Mouse (Mus musculus): ENCODE measurements around the gene Ttc30b. TPM values are rescaled to one million over a fixed set of nuclear protein-coding genes. Genes with fewer than 3 reads are reported as not detected.
"Not testable (repeated sequence)": the region's sequence is repeated elsewhere in the genome, so short reads cannot be mapped to it uniquely, and the experiment has no call there.

Ttc30b gene
- total RNA-seq, 2 experiments from 2014 or later = 13.6 to 14.4 TPM

DNA sequence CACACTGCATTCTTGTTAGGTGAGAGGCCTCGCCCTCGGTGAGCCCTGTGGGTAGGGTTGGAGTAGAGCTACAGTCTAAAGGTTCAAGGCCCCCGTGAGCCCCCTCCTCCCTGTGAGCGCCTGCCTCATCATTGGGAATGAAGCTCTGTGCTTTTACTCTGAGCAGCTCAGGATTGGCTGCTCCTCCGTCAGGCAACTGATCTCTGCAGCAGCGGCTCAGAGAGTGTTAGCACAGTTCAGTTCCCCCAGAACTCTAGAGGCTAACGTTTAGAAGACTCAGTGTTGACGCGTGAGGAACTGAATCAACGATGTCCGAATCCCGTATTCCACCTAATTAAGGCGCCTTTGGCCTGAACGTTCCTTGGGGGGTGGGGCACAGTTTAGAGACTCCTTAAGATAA lies 17.3 kb upstream of the Ttc30b start:
- intact Hi-C loops (cut with DNase I) = no loop called here

DNA sequence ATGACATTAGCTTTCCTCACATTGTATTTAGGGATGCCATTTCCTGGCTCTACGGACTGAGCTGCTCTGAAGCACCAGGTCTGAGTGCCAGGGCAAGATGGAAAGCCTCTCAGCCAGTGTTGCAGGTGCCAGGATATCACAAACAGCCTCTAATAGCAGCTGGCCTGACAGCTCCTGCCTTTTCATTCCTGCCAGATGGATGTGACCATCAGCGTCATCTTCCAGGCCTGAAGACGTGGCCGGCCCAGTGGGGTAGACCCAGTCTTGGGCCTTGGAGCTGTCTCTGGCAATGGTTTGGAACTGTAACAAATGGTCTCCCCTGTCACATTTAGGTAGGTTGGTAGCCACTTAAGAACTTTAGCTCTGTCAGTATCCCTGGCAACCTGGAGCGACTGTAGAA lies 14.9 kb upstream of the Ttc30b start:
- peak; percentile 59 for DNase-seq
- intact Hi-C loops (cut with DNase I) = no loop called here

More for the DNA sequence above, 17.3 kb upstream of the Ttc30b start:
- DNase-seq = no peak

DNA sequence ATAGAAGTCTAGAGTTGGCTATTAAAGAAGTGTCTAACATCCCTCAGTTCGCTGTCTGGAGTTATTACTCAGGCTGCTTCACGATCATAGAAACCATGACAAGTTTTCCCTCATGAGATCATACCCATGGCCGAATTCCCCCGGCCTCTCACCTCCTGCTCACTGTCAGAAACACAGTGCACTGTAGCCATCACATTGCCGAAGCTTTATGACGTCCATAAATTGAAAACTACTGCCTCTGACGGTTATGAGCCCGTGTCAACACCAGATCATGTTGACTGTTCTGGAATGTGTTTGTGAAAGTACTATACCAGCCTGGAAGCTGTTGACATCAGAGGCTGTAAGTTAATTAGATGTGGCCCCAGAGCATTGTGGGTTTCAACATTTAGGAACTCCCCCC lies 12.3 kb upstream of the Ttc30b start:
- no peak for DNase-seq
- intact Hi-C loops (cut with DNase I) = no loop called here

DNA sequence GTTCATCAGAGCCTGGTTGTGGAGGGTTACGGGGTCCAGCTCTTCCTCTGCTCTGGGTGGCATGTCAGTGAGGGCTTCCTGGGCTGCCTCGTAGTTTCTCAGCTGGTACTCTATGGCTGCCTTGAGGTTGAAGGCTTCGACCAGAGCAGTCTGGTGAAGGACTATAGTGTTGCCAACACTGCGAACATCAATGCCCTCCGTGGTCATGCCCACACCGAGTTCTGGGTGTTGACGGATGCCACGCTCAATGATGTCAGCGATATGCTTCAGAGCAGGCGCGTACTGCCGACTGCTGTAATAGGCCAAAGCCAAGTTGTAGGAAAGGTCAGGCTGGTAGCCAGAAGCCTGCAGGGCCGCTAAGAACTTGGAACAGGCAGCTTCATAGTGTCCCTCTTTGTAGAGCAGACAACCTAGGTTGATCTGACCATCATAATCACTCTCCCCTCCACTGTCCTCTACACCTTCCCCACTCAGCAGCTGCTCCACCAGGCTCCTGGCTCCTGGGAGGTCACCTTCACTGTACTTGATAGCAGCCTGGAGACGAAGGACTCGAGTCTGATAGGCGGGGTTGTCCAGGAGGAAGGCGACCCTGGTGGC lies 767 bp downstream of the Ttc30b start:
- peak; percentile 22 for DNase-seq
- intact Hi-C loops (cut with DNase I) = not testable (repeated sequence)

DNA sequence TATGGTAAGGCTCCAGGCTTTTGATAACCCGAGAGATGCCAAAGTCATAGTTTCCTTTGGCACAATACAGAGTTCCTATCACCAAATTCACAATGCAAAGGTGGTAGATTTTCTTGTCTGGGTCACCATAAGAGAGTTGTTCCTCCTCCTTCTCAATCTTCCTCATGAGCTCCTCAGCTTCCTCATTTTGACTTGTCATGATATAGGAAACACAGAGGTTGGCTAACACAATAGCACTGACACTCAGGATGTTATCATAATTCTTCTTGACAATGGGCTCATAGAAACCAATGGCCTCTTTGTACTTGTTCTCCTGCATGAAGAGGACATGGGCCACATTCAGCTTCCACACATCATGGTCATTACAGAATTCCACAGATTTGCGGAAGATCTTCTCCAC lies 1.7 kb downstream of the Ttc30b start:
- intact Hi-C loops (cut with DNase I); DNase-seq: not testable (repeated sequence)

DNA sequence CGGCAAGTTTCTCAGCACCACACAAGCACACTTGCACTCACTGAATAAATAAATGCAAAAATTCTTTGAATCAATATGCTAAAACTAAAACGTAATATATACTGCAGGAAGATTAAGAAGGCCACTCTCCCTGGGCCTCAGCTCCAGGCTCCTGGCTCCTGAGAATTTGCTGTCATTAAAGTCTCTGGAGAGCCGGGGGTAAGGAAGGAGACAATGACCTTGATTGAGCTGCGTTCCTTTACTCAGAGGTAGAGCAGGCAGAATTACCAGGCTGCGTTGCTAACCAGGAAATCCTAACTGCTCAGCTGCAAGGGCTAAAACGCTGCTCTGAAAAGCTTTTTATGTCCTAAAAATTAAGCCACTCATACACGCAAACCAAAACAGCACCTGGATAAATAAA lies 4.8 kb downstream of the Ttc30b start:
- DNase-seq = no peak
- intact Hi-C loops (cut with DNase I) = no loop called here

DNA sequence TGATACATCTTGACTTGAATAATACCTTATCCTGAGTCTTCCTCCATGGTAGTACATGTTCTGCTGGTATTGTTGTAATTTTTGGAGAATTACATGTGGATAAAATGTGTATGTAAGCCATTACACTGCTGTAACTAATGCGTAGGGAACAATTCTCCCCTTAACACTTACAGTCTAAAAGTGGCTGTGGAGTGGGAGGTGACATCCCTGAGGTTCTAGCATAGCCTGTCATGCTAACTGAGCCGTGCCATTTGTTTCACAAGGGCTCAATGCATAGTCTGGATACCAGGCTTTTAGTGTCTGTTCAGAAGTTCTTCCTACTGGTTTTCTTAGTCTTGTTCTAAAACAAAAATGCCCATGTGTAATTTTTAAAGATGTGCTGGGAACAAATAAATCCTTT lies 7.4 kb downstream of the Ttc30b start:
- intact Hi-C loops (cut with DNase I) = no loop called here
- no peak for DNase-seq

DNA sequence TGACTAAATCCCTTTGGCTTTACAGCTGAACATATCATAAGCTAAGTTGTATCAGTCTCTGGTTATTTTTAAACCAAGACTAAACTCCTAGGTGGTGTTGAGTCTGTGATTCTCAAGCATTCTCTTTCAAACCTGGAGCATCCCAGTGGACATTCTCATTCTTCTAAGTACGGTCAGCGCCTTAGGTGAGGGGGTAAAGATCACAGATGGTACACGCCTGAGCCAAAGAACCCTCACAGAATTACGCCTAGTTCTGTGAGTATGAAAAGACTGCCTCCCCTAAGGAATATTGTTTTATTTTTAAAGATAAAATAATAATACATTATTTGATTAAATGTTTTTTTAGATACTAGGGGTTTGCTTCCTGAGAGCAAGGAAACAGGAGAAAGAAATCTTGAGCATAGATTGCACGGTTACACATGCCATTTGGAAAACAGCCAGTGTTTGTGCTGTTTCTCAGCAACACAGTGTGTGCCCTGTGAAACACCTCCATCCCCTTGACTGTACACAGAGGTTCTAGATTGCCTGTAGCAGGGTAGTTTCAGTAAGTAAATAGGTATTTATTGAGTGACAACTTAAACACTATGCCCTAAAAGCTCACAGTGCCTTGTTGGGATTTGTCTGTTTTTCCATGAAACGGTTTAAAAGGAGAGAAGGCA lies 8.5 kb downstream of the Ttc30b start:
- intact Hi-C loops (cut with DNase I) = no loop called here
- no peak for DNase-seq

DNA sequence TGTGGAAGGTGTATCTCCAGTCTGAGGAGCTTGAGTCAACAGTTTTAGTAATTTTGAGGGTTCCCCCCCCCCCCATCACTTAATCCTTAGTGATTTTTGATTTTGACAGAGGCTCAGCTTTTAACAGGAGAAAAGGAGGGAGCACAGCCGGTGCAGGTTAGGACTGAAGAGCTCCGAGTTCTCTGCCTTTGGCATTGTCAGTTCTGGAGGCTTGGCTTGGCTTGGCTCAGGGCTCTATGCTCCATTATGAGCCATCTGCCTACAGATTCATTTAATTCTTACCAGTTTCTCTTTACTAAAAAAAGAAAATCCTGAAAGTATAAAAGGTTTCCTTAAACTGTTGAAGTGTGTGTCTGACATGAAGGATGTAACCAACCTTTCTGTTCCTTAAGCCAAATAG lies 9.2 kb downstream of the Ttc30b start:
- DNase-seq = peak; percentile 68
- intact Hi-C loops (cut with DNase I) = no loop called here

DNA sequence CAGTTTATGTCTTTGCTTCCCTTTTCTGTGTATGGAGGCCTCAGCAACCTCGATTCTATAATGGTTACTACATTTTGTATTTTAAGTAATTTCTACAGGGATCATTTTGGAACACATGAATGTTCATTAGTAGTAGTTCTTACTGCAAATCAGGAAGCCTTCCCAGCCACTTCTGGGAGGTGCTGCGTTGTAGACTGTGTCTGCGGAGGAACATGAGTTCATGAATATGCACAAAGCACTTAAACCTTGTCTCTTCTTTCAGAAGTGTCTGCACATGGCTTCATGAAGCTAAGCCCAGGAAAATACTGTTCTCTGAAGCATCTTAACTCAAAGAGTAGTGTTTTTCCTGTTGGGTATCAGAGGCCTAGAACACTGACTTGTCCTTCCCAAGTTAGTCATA lies 10.4 kb downstream of the Ttc30b start:
- intact Hi-C loops (cut with DNase I) = no loop called here

DNA sequence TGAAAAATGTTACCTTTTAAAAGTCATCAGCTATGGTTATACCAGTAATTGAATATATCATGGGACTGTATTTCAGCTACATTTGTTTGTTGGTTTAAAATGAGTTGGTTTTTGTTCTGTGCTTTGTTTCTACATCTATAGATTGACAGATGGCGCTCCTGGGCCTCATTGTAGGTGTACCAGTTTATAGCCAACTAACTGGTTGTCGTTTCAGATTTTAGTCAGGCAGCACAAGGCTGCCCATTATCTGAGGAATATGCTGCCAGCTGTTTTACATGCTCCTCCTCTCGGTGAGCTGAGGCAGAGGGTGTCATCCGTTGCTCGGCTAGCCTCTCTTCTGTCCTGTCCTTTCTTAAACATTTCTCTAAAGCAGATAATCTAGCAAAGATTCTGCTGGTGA lies 12.3 kb downstream of the Ttc30b start:
- DNase-seq = peak; percentile 10
- intact Hi-C loops (cut with DNase I) = no loop called here

More for the DNA sequence above, 10.4 kb downstream of the Ttc30b start:
- no peak for DNase-seq

DNA sequence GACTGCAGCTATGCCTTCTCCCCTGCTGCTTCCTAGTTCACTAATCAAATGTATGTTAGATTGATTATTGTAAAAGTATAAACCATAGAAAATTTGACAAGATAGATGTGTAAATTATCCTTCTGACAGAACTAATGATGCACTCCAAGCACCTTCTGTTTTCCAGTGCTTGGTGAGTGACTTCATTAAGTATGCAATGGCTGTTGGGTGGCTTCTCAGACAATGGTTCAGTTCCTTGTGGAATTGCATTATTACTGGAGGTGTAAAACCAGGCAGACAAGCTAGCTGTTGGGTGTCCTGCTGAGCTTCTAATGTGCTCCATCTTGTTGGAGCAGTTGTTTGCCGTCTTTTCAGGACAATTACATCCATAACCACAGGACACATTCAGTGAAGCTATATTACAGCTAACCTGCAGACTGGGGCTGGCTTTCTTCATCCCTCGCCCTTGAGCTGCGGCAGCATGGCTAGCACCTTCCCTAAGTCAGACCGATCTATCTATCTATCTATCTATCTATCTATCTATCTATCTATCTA lies 14.5 kb downstream of the Ttc30b start:
- intact Hi-C loops (cut with DNase I) = no loop called here
- DNase-seq = no peak

DNA sequence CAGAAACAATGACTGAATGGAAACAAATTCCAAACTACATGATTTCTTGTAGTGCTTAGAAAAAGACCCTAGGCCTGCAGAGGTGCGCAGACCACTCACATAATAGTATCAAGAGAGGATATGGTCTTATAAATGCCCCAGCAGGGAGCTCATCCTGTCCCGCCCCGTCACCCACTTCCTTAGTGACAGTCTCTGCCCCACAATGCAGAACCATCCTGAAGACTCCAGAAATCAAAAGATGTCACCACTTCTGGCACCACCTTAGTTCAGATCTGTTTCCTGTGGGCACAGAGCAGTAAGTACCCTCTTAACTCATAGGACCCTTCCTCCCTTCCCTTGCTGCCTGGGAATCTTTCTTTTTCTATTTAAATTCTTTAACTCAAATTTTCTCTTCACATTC lies 23.3 kb downstream of the Ttc30b start:
- no peak for DNase-seq
- intact Hi-C loops (cut with DNase I) = no loop called here

DNA sequence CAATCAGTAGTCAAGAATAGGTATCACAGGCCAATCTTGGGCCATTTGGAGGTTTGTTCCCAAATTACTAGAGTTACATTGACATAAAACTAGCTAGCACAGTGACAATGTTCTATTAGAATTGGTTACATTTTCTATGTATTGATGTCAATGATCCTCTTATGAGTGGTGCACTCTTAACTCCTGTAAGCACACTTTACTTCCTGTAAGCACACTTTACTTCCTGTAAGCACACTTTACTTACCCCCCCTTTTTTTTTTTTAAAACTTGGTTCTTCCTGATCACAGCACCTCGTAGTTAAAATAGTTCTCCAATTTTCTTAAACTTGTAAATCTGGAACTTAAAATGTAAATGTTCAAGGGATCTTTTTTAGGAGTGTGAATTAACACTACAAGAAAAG lies 31.2 kb downstream of the Ttc30b start:
- intact Hi-C loops (cut with DNase I) = no loop called here
- no peak for DNase-seq

DNA sequence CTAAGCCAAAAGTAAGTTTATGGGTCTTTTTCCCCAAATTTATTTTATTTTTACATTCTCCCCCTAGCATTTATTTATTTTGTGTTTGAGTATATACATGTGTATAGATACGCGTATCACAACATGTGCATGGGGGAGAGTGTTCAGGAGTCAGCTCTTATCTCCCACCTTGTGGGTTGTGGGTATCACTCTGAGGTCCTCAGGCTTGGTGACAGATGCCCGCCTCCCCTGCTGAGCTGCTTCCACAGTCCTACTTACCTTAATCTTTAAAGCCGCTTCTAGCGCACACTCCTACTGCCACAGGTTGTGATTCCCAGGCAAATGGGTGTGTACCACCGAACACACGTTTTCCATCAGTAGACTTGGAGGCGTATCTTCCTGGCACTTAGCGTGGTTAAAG lies 36.5 kb downstream of the Ttc30b start:
- intact Hi-C loops (cut with DNase I) = no loop called here
- DNase-seq = no peak

DNA sequence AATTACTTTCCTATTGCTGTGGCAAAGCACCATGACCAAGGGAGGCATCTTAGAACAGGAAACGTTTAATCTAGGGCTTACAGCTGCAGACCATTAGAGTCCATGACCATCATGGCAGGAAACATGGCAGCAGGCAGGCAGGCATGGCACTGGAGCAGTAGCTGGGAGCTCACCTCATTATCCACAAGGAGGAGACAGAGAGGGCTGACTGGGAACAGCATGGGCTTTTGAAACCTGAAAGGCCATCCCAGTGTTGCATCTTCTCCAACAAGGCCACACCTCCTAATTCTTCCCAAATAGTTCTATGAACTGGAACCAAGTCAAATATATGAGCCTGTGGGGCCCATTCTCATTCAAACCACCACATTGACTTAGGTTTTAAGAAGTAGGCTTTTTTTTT lies 38.1 kb downstream of the Ttc30b start:
- DNase-seq = no peak
- intact Hi-C loops (cut with DNase I) = no loop called here

DNA sequence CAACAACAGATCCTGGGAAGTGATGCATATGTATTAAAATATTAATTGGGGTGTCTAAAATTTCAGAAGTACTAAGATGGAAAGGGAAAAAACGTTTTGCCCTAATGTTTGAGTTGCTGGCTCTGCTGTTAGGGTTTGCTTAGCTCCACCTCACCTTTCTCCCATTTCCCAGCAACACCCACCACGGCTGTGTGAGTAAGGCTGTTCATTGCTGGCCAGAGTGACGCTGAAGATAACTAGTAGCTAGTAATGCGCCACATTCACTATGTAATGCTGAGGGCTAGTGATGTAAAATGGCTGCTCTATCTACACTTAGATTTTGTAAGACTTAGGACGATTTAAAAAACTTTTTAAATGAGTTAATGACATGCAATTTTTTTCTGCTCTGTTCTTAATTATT lies 42.7 kb downstream of the Ttc30b start:
- no peak for DNase-seq
- intact Hi-C loops (cut with DNase I) = no loop called here

DNA sequence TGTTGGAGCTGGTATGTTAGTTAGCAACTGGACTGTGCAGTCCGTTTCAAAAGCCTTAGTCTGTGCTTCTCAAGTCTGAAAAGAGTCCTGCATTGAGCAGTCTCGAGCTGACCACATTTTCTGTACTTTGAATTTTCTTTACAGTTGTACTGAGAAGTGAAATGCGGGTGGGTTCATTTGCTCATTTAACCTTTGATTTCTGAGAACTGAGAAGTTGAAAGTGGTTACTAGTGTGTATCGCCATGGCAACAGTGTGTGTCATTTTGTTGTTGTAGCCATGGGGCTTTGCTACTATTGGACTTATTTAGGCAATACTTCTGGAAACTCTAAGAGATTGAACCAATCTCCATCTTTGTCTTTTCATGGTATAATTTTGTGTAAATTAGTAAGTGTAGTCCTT lies 46.4 kb downstream of the Ttc30b start:
- DNase-seq = no peak
- intact Hi-C loops (cut with DNase I) = no loop called here

Other genes with a start within 250 kb of the Ttc30b start
- gene Nfe2l2, start 233.9 kb downstream of the Ttc30b start, total RNA-seq (2021) = 1 to 10 TPM; 8.8 to 9.2 TPM
- gene Agps, start 106.4 kb downstream of the Ttc30b start, total RNA-seq (2021) = 10 to 100 TPM; 51.9 to 59.1 TPM
- under 1 TPM; 0.66 to 0.81 TPM for gene Ttc30a2, start 39.6 kb upstream of the Ttc30b start, total RNA-seq (2021)
- gene Ttc30a1, start 43.4 kb upstream of the Ttc30b start, total RNA-seq (2021) = 1 to 10 TPM; 3.7 to 4.4 TPM